Mouse (Mus musculus) midbrain, embryonic 14.5 days (tissue): ENCODE results near the gene Rps23. TPM values are rescaled to one million over a fixed set of nuclear protein-coding genes. Genes with fewer than 3 reads are reported as not detected.

Experiments
- ATAC-seq: fragments of 200-750 bp; cut with Nextera tagmentation; 2 replicates; pipeline ENCODE4 v1.8.0; 2017; ENCODE audit warnings: moderate number of reproducible peaks, moderate library complexity; ENCODE audit not compliant: low FRiP score, low TSS enrichment
- DNase-seq: peaks from one replicate; pipeline ENCODE4 v3.0.0-alpha.2; 2015
- H3K27ac ChIP-seq: fragments of 300-500 bp; sonication (generic); replicated peaks from 2 replicates; pipeline ENCODE4 v1.5.1; 2014; ENCODE audit warnings: mild to moderate bottlenecking, low read depth, low read length, moderate library complexity
- H3K27me3 ChIP-seq: fragments of 300-500 bp; sonication (generic); 2 replicates; pipeline ENCODE4 v1.6.1; 2014; ENCODE audit warnings: low read length, control low read depth, mixed read lengths; ENCODE audit not compliant: control insufficient read depth, insufficient read depth
- H3K36me3 ChIP-seq: fragments of 300-500 bp; sonication (generic); 2 replicates; pipeline ENCODE4 v1.6.1; 2014; ENCODE audit warnings: low read length, control low read depth; ENCODE audit not compliant: control insufficient read depth, insufficient read depth
- H3K4me1 ChIP-seq: fragments of 300-500 bp; sonication (generic); 2 replicates; pipeline ENCODE4 v1.6.1; 2014; ENCODE audit warnings: mild to moderate bottlenecking, antibody characterized with exemption, low read length, control low read depth; ENCODE audit not compliant: control insufficient read depth, insufficient read depth
- H3K4me2 ChIP-seq: fragments of 300-500 bp; sonication (generic); 2 replicates; pipeline ENCODE4 v1.6.1; 2014; ENCODE audit warnings: mild to moderate bottlenecking, low read length, moderate library complexity
- H3K4me3 ChIP-seq: fragments of 300-500 bp; sonication (generic); replicated peaks from 2 replicates; pipeline ENCODE4 v1.5.1; 2014; ENCODE audit warnings: low read depth, low read length
- H3K9ac ChIP-seq: fragments of 300-500 bp; sonication (generic); replicated peaks from 2 replicates; pipeline ENCODE4 v1.6.1; 2014; ENCODE audit warnings: mild to moderate bottlenecking, low read length, moderate library complexity
- H3K9me3 ChIP-seq: fragments of 300-500 bp; sonication (generic); 2 replicates; pipeline ENCODE4 v1.6.1; 2016; ENCODE audit warnings: low read length, control low read depth, mixed read lengths; ENCODE audit not compliant: control insufficient read depth
- whole genome bisulfite sequencing: fragments of 180-500 bp; shearing (Covaris S2); extraction: QIAGEN DNeasy Blood & Tissue Kit; methylation state at CpG from one replicate; pipeline ENCODE4 v1.1.7; 2014; 5-methylcytosine and 5-hydroxymethylcytosine counted together
- polyA plus RNA-seq: library from polyadenylated mRNA; unstranded; fragments of >200 nt; fragmentation: Nextera tagmentation; extraction: Ambion mirVana; gene quantifications from 2 replicates; pipeline ENCODE4 v1.2.1, GENCODE M21; 2014

Gene Rps23
- 160 TPM in 2 replicates for polyA plus RNA-seq

DNA sequence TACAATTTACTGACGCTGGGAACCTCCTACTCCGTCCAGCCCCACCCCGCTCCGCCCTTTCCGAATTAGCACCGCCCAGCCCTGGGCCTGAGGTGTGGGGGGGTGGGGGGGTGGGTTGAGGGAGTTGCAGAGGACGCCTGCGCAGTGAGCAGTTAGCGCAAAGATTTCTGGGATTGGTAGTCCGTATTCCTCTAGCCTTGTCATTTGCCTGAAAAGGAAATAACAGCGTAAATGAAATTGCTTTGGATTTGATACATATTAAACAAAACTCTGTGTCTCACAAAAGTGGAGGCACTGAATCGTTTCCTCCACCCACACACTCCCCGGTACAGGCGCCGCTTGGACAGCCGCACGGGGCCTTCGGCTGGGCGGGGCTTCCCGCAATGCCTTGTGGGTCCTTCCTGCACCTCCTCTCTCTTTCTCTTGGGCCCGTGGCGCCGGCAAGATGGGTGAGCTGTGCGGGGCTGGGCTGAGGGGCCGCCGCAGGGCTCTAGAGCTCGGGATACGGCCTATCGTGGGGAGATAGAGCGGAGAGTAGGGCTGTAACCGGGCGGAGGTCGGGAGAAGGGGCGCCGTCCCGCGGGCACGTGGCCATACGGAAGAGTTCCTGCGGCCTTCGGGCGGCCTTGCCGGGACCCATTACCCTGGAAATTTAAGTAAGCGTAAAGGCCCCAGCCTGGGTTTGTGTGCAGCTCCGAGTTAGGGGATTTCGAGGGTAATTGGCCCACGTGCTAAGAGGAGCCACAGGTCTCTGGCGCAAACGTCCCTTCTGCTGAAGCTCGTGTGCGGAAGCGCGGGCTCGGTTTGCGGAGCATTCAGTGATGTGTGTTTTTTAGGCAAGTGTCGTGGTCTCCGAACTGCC, at the start of gene Rps23:
Rps23 (plus strand) TSS at position 208 of the 862 bp plus-strand sequence.
- H3K27me3 ChIP-seq: no peaks in the 10 kb centered on the region
- DNase-seq (peak; percentile 96), ATAC-seq (peak; percentile 98)
- under 1% methylated on average over 57 of the region's 57 CpGs for WGBS
- peak within 1 kb of the TSS; percentile 88 for H3K9ac ChIP-seq
- peak within 1 kb of the TSS; percentile 91 for H3K4me3 ChIP-seq
- peak within 1 kb of the TSS; percentile 73 for H3K4me2 ChIP-seq
- H3K9me3 ChIP-seq: no peaks in the 10 kb centered on the region
- H3K4me1 ChIP-seq: peaks cover 6% of the 10 kb centered on the region; the same call in 1 of the 2 replicates
- peak within 1 kb of the TSS; percentile 81 for H3K27ac ChIP-seq
- peaks cover 34% of the 10 kb centered on the region for H3K36me3 ChIP-seq

- Histone ChIP-seq H3K27ac (no peak overlapping the region), H3K4me3 (no peak overlapping the region), H3K4me2 (no peak overlapping the region), H3K9ac (no peak overlapping the region), H3K9me3 (no peaks in the 10 kb centered on the region), H3K36me3 (no peaks in the 10 kb centered on the region), H3K27me3 (no peaks in the 10 kb centered on the region), H3K4me1 (0 out of 2 replicates have a peak, but pooled peaks cover 8% of the 10 kb centered on the region)
- WGBS: 100% methylated on average over 1 of the region's 1 CpGs
- ATAC-seq (no peak), DNase-seq (no peak)
These were observed 40.9 kb upstream of the Rps23 start for GRCm38 (mm10) chr13:90881727-90882429.

DNA sequence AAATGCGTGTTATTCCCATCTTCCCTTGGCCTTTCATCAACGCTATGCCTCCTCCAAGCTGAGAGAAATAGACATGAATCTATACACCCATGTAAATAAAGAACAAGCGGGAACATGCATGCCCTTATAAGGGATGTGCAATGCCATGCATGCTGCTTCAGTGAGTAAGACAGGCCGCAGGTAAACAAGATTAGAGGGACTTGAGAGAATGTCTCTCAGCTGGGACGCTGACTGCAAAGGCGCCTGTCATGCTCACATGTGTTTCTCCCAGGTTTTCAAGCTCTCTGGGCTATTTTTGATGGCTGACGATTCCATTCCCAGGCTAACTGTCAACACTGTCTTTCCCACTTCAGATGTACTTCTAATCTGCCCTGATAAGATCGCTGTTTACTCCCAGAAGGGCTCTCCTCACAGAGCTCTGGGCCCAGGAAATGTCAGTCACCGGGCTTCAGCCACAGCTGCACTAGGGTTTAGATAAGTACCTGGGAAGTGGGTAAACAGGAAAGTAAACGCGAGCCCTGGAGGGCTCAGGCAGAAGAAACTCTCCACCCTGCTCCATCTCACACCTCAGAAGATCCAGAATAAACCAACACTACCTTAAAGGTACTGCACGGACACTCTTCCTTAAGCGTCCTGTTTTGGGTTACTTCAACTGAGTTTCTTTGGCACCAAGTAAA, 36.8 kb upstream of the Rps23 start:
- no peak for ATAC-seq
- Histone ChIP-seq H3K27ac (no peak overlapping the region), H3K9me3 (no peaks in the 10 kb centered on the region), H3K36me3 (no peaks in the 10 kb centered on the region), H3K4me3 (peak overlapping the region; percentile 31), H3K4me1 (0 out of 2 replicates have a peak, but pooled peaks cover 8% of the 10 kb centered on the region), H3K27me3 (no peaks in the 10 kb centered on the region), H3K9ac (no peak overlapping the region), H3K4me2 (peak overlapping the region; percentile 65)
- WGBS: 56% methylated on average over 13 of the region's 13 CpGs
- DNase-seq: peak; percentile 25

DNA sequence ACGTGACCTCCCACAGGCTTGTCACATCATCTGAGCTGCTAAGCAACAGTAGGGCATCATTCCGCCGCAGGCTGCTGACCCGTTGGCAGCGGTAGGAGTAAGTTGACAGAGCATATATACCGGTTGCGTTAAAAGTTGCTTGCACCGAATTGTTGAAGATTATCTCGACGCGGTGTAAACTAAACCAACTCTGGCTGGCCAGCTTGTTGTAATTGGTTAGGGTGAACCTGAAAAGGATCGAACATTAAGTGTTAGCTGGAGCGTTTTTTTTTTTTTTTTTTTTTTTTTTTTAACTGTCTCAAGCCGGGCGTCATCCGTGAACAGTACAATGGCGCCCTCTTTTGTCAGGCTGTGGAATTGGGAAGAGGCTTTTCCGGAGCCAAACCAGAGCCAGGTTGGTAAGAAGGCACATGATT, 36.2 kb upstream of the Rps23 start:
- H3K27ac ChIP-seq: no peak overlapping the region
- no peaks in the 10 kb centered on the region for H3K9me3 ChIP-seq
- ATAC-seq (peak; percentile 67), DNase-seq (peak; percentile 89)
- 0 out of 2 replicates have a peak, but pooled peaks cover 8% of the 10 kb centered on the region for H3K4me1 ChIP-seq
- no peaks in the 10 kb centered on the region for H3K27me3 ChIP-seq
- under 1% methylated on average over 18 of the region's 18 CpGs for WGBS
- H3K36me3 ChIP-seq: no peaks in the 10 kb centered on the region
- no peak overlapping the region for H3K9ac ChIP-seq
- H3K4me3 ChIP-seq: peak overlapping the region; percentile 31
- peak overlapping the region; percentile 65 for H3K4me2 ChIP-seq

DNA sequence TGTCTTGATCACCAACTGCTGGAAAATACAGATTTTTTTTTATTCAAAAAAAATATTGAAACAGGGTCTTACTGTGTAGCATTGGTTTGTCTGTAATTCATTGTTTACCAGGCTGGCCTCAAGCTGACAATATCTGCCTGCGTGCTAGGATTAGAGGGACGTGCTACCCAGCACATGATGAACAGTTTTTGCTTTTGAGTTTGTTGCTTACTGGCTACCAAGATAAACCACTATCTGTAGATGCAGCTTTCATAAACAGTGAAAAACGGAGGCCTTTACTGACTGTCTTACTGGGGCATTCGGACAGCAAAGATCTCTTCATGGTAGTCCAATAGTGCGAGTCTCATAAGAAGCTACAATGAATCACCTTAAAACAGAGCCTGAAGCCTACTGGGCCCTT, 32.6 kb upstream of the Rps23 start:
- 87% methylated on average over 5 of the region's 5 CpGs for WGBS

GRCm38 (mm10) chr13:90894819-90895218, 27.9 kb upstream of the Rps23 start:
- no peaks in the 10 kb centered on the region for H3K36me3 ChIP-seq
- H3K4me1 ChIP-seq: no peaks in the 10 kb centered on the region
- ATAC-seq (no peak), DNase-seq (no peak)
- no peak overlapping the region for H3K4me3 ChIP-seq
- no peaks in the 10 kb centered on the region for H3K27me3 ChIP-seq
- H3K9me3 ChIP-seq: no peaks in the 10 kb centered on the region
- WGBS: 96% methylated on average over 4 of the region's 4 CpGs
- no peak overlapping the region for H3K4me2 ChIP-seq
- no peak overlapping the region for H3K9ac ChIP-seq
- H3K27ac ChIP-seq: no peak overlapping the region

More for the DNA sequence above, 32.6 kb upstream of the Rps23 start:
- Histone ChIP-seq H3K4me1 (0 out of 2 replicates have a peak, but pooled peaks cover 8% of the 10 kb centered on the region), H3K27ac (no peak overlapping the region), H3K9ac (no peak overlapping the region), H3K9me3 (no peaks in the 10 kb centered on the region), H3K4me2 (no peak overlapping the region), H3K27me3 (no peaks in the 10 kb centered on the region), H3K4me3 (no peak overlapping the region), H3K36me3 (no peaks in the 10 kb centered on the region)
- no peak for ATAC-seq
- DNase-seq: no peak

DNA sequence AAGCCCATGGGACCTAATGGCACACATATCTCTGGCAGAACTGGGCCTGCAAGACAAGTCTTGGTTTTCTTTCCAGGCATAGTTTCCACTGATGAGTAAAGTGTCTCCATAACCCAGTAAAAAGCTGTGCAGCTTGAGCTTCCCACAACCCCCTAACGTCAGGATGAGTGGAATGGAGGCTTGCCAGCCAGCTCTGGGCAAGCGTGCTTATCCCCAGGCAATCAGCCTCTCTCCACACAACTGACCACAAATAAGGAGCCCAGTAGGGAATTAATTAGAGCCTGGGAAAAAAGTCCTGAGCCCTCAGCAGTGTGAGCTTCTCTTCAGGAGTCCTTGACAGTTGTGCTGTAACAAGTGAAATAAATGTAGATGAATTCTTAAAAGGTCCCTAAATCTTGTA, 26.7 kb upstream of the Rps23 start:
- Histone ChIP-seq H3K27ac (no peak overlapping the region), H3K27me3 (no peaks in the 10 kb centered on the region), H3K4me1 (no peaks in the 10 kb centered on the region), H3K9ac (no peak overlapping the region), H3K9me3 (no peaks in the 10 kb centered on the region), H3K36me3 (no peaks in the 10 kb centered on the region), H3K4me2 (no peak overlapping the region), H3K4me3 (no peak overlapping the region)
- WGBS: 11% methylated on average over 2 of the region's 2 CpGs
- peak; percentile 36 for DNase-seq
- no peak for ATAC-seq

DNA sequence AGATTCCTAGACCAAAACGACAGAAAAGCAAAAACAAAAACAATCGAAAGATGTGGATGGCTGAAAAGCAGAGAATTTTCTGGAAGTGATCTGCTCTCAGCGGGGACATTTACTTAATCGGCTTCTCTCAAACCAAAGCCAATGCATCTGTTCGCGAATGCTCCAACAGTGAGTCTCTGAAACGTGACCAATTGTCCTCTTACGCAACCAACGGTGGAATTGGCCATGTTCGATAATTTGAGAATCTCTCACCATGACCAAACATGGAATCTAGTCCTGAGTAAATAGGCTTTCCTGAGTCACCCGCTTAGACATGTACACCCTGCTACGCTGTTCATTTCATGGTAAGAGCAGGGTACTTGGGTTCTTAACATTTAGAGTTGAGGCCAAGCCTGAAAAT, 25.9 kb upstream of the Rps23 start:
- no peak overlapping the region for H3K27ac ChIP-seq
- H3K9me3 ChIP-seq: no peaks in the 10 kb centered on the region
- ATAC-seq: no peak
- H3K4me2 ChIP-seq: no peak overlapping the region
- H3K9ac ChIP-seq: no peak overlapping the region
- H3K4me3 ChIP-seq: no peak overlapping the region
- 86% methylated on average over 12 of the region's 12 CpGs for WGBS
- no peaks in the 10 kb centered on the region for H3K27me3 ChIP-seq
- H3K4me1 ChIP-seq: no peaks in the 10 kb centered on the region
- H3K36me3 ChIP-seq: no peaks in the 10 kb centered on the region
- DNase-seq: no peak
